Mouse (Mus musculus): Measurements from ENCODE around the gene Krt1.

- TF ChIP-seq GATA1 (IDR thresholded peaks at IDR 0.05; ENCODE audit: low read length), result no peak
- no peak for TF ChIP-seq TAL1 (IDR thresholded peaks at IDR 0.05; ENCODE audit: low read length)
Measured at GRCm38 (mm10) chr15:101850694-101851093, at the start of gene Krt1.

Measured in erythroblast, embryonic 14.5 days (primary cell).